Mouse (Mus musculus): ENCODE measurements around the gene Gm10096.
"Not testable (repeated sequence)": the region's sequence is repeated elsewhere in the genome, so short reads cannot be mapped to it uniquely, and the experiment has no call there.

Gene Gm10096

DNA sequence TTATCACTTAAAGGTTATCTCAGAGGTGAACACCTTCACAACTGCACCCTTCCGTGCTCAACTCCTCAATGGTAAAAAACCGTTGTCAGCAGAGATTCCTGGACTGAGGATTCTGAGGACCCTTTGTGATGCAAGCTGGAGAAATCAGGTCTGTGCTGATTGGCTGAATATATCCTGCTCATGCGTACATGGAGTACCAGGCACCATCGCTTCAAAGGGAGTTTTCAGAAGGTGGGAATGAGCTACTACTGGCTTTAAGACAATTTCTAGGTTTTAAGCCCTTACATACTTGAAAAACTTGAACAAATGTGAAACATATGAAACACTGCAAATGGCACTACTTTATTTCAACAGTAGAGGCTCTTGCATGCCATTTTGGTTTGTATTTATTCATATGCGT, at the start of gene Gm10096:
Gene Gm10096, minus strand, starts transcription at position 101 of the 400 bp plus-strand sequence.
- not testable (repeated sequence) for DNase-seq (ENCODE audit: low spot score)

Data from urinary bladder, postnatal 25 days (tissue).